Mouse (Mus musculus) bone marrow macrophage, adult 2 months (primary cell): Measurements from ENCODE around the gene Tmem182. TPM values are rescaled to one million over a fixed set of nuclear protein-coding genes. Genes with fewer than 3 reads are reported as not detected.

Experiments used
- H3K27ac ChIP-seq: 2 replicates; pipeline ENCODE4 v1.5.1; 2012; ENCODE audit warnings: low read depth, low read length; ENCODE audit not compliant: insufficient read depth
- H3K4me1 ChIP-seq: 2 replicates; pipeline ENCODE4 v1.6.1; 2012; ENCODE audit warnings: low read length; ENCODE audit not compliant: control insufficient read depth, insufficient read depth
- H3K4me3 ChIP-seq: 2 replicates; pipeline ENCODE4 v1.5.1; 2012; ENCODE audit warnings: mild to moderate bottlenecking, low read length, moderate library complexity; ENCODE audit not compliant: insufficient read depth
- CTCF ChIP-seq: IDR thresholded peaks from 2 replicates; pipeline ENCODE4 v1.5.1; 2012; ENCODE audit warnings: low read depth, mild to moderate bottlenecking, low read length, moderate library complexity
- POLR2A ChIP-seq: IDR thresholded peaks from 2 replicates; pipeline ENCODE4 v1.6.1; 2012; ENCODE audit warnings: mild to moderate bottlenecking, low read depth, low read length, borderline replicate concordance
- polyA plus RNA-seq: library from polyadenylated mRNA; stranded (reverse); fragments of >200 nt; gene quantifications from 2 replicates; pipeline ENCODE4 v1.2.4, GENCODE M21; 2012; ENCODE audit not compliant: missing spikeins, insufficient read depth, insufficient read length

The Tmem182 gene
- not detected in 2 replicates for polyA plus RNA-seq

DNA sequence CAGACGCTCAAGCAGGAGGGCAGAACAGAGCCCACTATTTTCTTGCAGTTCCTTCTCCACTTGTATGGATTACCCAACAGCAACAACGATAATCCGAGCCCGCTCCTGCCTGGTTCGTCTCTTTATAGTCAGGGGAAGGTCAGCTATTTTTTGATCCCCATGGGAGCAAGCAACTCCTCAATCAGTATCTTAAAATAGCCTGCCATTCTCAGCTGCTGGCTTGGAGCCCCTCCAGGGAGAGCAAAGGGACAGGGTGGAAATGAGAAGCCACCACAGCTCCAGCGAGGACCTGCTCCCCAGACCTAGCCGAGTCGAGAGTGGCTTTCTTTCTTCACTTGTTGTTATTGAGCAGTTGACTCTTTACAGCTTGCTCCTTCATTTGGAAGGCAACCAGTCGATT, at the start of gene Tmem182:
Gene Tmem182 (plus strand): TSS at position 251 of the 400 bp plus-strand sequence.
- no peak within 1 kb of the TSS for H3K27ac ChIP-seq
- H3K4me1 ChIP-seq: no peaks in the 10 kb centered on the region
- no peak within 1 kb of the TSS for H3K4me3 ChIP-seq
- TF ChIP-seq CTCF (no peak), POLR2A (no peak)

DNA sequence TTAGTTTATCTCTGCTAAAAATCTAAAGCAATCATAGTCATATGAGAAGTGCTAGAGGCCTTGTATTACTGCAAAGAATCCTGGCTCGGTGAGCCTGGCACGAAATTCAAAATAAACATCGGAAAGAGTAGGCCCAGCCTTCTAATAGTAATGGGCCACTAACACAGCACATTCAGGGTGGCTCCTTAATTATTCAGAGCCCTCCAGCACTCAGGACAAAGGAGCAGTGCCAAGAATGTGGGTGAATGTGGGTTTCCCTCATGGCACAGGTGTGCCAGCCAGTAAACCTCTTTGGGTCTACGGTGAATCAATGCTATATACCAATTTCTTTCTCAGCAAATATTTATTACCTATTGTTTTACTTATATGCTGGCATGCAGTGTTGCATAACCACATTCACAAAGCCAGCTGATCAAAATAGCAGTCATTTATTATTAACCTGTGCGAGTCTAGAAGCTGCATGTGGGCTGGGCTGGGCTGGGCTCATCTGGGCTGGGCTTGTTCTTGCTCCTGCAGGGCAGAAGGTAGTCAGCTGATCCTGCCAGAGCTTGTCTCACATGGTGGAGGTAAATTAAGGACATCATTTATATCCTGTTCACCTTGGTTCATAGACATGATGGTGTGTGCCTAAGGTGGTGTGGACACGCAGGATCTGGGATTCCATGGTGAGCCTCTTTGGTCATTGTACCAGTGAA, 45.5 kb upstream of the Tmem182 start:
- H3K4me3 ChIP-seq: no peak overlapping the region
- H3K4me1 ChIP-seq: no peaks in the 10 kb centered on the region
- no peak overlapping the region for H3K27ac ChIP-seq
- no peak for TF ChIP-seq CTCF
- TF ChIP-seq POLR2A: no peak

DNA sequence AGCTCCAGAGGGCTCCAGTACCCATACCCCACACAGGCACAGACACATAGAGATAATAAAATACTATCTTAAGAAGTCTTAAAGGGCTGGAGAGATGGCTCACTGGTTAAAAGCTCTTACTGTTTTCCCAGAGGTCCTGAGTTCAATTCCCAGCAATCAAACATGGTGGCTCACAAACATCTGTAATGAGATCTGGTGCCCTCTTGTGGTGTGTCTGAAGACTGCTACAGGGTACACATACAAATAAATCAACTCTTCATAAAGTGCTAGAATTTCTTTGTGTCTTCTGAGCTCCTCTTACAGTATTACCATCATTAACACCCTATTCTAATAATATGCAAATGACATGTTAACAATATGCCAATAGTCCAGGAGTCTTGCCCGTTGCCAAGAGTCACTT, 41.4 kb upstream of the Tmem182 start:
- TF ChIP-seq CTCF (no peak), POLR2A (no peak)
- Histone ChIP-seq H3K4me3 (no peak overlapping the region), H3K4me1 (no peaks in the 10 kb centered on the region), H3K27ac (no peak overlapping the region)

DNA sequence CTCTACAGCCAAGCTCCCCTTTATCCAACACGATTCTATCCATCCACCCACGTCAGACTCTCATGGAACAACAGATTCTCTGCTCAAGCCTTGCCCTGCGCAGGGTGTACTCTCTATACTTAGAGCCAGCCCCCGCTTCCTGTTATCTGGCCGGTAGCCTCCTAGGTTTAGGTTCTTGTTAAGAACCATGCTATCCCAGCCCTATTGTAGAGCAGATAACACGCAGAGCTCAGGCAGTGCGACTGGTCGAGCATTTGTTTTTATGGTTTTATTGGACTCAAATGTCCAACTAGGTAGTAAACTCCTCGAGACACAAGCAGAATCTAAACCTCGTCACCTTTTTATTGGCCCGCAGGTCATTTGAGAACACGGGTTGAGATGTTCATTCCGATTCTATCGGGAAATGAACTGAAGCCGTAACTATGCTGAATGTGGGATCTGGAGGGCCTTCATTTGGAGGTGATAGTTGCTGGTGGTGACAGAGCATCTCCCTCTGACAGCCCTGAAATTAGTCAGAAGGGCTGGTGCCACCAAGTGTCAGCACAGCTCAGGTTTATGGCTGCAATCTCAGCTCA, 40.6 kb upstream of the Tmem182 start:
- no peaks in the 10 kb centered on the region for H3K4me1 ChIP-seq
- TF ChIP-seq CTCF (no peak), POLR2A (no peak)
- H3K27ac ChIP-seq: no peak overlapping the region
- H3K4me3 ChIP-seq: no peak overlapping the region

DNA sequence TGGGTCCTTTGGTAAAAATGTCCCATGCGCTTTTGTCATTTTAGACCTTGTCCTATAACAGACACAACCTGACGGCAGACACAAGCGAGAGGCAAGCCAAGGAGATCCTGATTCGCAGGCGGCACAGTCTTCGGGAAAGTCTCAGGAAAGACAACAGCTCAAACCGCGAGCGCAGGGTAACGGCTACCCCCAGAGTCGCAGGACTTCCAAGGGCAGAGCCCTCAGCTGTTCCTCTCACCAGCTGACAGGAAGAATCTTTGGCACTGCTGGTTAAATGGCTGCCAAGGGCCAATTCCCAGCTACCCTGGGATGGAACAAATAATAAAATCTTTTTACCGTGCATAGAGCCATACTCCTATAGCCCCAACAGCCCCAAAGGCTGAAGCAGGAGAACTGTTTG, 39.9 kb upstream of the Tmem182 start:
- H3K4me1 ChIP-seq: no peaks in the 10 kb centered on the region
- no peak overlapping the region for H3K27ac ChIP-seq
- TF ChIP-seq CTCF (no peak), POLR2A (no peak)
- H3K4me3 ChIP-seq: no peak overlapping the region

DNA sequence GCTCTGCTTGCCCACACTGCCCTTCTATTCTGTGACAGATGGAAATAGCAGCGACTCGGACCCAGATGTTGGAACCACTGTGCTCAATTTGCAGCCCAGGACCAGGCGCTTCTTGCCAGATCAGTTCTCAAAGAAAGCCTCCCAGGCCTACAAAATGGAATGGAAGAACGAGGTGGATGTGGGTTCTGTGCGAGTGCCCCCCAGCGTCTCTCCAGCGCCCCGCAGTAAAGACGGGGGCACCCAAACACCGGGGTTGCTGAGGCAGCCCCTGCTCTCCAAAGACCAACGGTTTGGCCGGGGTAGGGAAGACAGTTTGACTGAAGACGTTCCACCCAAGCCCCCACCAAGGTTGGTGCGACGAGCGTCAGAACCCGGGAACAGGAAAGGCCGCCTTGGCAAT, 37.8 kb upstream of the Tmem182 start:
- TF ChIP-seq POLR2A (no peak), CTCF (no peak)

DNA sequence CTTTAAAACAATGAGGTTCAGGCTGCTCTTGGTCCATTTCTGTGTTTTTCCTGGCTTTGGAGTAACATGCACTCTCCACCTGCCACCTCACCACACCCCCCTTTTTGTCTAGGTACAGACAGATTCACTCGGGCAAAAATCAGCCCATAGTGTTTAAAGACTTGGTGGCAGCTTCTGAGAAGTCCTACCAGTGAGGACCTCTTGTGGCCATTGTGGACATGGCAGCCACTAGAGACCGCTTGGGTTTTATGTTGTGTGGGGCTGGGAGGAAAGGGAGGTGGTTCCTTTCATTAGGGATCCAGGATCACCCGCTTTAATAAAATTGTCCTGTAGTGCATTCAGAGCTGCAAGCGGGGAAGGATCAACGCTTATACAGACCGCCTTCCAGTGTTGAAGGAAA, 36.8 kb upstream of the Tmem182 start:
- Histone ChIP-seq H3K4me3 (no peak overlapping the region), H3K4me1 (no peaks in the 10 kb centered on the region), H3K27ac (no peak overlapping the region)
- TF ChIP-seq POLR2A (no peak), CTCF (peak; percentile 51; the same call in 1 of the 2 replicates)

More for the DNA sequence above, 37.8 kb upstream of the Tmem182 start:
- no peaks in the 10 kb centered on the region for H3K4me1 ChIP-seq
- H3K27ac ChIP-seq: no peak overlapping the region
- H3K4me3 ChIP-seq: no peak overlapping the region

DNA sequence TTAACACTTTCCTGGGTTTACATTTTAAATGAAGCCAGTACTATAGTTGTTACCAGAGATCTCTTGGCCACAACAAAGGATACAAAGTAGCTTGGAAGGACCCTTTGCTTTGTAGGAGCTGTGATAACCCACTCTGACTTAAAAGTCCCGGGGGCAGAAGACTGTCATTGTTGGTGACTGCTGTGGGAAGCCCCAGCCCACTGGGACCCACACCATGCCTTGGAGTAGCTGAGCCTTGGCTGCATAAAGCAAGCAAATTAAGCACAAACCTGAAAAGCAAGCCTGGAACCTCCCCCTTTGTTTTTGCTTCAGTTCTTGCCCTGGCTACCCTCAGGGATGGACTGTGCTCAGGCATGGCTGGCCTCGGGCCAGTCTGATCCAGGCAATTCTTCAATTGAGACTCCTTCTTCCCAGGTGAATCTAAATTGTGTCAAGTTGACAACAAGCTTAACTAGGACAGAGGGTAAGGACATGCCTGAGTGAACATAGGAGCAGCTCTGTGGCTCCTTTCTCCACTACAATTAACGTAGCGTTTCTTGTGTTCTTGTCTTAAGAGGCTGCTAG, 36.0 kb upstream of the Tmem182 start:
- Histone ChIP-seq H3K4me1 (no peaks in the 10 kb centered on the region), H3K4me3 (no peak overlapping the region), H3K27ac (no peak overlapping the region)
- TF ChIP-seq CTCF: no peak
- no peak for TF ChIP-seq POLR2A

DNA sequence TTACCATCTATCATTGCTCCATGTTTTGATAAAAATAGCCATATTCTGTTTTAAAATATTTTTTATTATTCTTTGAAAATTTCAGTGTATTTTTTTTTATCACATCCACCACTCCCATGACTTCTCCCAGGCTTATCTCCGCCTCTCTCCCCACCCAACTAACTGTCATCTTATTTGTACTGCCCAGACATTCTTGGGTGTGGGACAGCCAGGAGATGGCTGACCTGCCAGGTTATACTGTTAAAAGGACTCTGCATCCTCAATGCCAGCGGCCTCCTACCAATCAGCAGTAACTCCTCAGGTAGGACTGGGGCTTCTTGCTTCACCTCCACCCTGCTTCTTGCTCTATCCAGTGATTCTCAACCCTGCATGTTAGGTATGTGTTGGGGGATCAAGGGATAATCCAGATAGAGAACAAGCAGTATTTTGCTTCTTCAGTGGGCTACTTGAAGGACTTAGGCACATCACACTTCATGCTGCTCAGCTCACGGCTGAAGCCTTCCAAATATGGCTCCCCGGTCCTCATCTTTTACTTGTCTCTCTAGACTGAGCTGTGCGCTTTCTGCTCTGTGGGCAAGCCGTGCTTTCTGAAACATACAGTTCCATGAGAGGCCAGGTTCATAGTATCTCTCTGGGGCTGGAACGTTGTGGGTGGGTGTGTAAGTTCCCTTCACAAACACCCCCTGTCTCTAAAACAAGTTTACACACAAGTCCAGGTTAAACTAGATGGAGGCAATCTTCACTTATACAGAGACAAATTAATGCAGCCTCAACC, 34.0 kb upstream of the Tmem182 start:
- no peaks in the 10 kb centered on the region for H3K4me1 ChIP-seq
- no peak for TF ChIP-seq CTCF
- no peak for TF ChIP-seq POLR2A
- no peak overlapping the region for H3K4me3 ChIP-seq
- H3K27ac ChIP-seq: no peak overlapping the region
